Mouse (Mus musculus): ENCODE measurements around the gene Clec11a.

DNA sequence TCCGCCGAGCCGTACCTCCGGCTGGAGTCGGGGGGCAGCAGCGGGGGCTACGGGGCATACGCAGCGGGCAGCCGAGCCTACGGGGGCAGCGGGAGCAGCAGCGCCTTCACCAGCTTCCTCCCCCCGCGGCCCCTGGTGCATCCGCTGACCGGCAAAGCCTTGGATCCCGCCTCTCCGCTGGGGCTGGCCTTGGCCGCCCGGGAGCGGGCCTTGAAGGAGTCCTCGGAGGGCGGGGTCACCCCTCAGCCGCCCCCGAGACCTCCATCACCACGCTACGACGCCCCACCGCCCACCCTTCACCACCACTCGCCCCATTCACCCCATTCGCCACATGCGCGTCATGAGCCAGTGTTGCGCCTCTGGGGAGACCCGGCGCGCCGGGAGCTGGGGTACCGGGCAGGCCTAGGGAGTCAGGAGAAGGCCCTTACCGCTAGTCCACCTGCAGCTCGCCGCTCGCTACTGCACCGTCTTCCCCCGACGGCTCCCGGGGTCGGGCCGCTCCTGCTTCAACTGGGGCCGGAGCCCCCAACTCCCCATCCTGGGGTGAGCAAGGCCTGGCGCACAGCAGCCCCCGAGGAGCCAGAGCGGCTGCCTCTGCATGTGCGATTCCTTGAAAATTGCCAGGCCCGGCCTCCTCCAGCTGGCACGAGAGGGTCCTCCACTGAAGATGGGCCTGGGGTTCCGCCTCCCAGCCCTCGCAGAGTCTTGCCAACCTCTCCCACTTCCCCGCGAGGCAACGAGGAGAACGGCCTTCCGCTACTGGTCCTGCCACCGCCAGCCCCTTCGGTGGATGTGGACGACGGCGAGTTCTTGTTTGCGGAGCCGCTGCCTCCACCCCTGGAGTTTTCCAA is 46.3 kb upstream of the Clec11a start:
- TF ChIP-seq GATA1 (IDR thresholded peaks at IDR 0.05; ENCODE audit: low read length) (no peak), TAL1 (IDR thresholded peaks at IDR 0.05; ENCODE audit: low read length) (no peak)

Measured in erythroblast, embryonic 14.5 days (primary cell).